ENCODE assay signal across 11 mouse cellular contexts in the genomic region with DNA sequence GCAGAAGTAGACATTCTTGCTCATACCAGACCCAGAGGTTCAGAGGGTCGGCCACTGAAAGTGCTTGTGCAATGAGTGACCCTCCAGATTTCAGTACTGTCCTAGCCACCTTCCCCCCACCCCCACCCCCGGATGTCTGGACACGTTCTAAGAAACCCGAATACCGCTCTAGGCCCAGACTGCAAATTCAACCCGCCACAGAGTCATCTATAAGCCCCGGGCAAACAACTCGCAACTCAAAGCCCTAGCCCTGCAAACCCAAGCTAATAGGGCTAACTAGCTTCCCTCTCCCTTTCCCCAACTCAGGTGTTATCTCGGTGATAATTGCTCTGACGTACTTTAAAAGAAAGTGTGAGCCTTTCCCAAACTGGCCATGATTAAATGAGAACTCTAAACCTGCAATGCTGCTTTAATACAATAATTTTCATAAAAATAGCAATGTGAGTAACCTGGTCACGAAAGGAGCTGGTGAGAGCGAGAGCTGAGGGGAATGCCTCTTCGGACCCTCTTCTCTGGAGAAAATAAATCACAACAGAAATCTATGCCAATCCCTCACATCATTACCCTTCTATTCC. TPM values are rescaled to one million over a fixed set of nuclear protein-coding genes. Genes with fewer than 3 reads are reported as not detected.
DNase-seq lines count a peak whose midpoint lies in the region; ATAC-seq lines count a peak whose summit lies in the region.
"Had no signal": no experiment of that assay in that cellular context is flagged by ENCODE, and none has a peak within 500 bp of the region (broad histone marks: within the 10 kb centered on the region; RNA-seq: fewer than 3 reads in every experiment).

No protein-coding gene starts in this region.

- no peak overlapping the region for H3K27ac ChIP-seq in kidney, embryonic 14.5 days (ENCODE audit: low read depth, low read length)
- peak overlapping the region; percentile 95 for H3K27ac ChIP-seq in forebrain, embryonic 16.5 days (ENCODE audit: low read length)
- H3K27ac ChIP-seq in midbrain, embryonic 10.5 days (replicated peaks) = peak overlapping the region; percentile 46; the same call in 1 of the 2 replicates

- peak overlapping the region; percentile 48 for H3K4me2 ChIP-seq in kidney, embryonic 14.5 days (replicated peaks; ENCODE audit: low read depth, low read length)
- H3K4me2 ChIP-seq in forebrain, embryonic 16.5 days (ENCODE audit: low read length) = peak overlapping the region; percentile 63

- no peak overlapping the region for H3K9ac ChIP-seq in kidney, embryonic 14.5 days (ENCODE audit: low read depth, low read length)
- peak overlapping the region; percentile 50 for H3K9ac ChIP-seq in forebrain, embryonic 16.5 days (replicated peaks; ENCODE audit: low read depth, low read length)

- no peak for DNase-seq in kidney, adult 8-10 months
- DNase-seq in embryo, embryonic 9.5 days (ENCODE audit: extremely low spot score) = peak; percentile 39
- DNase-seq in midbrain, embryonic 10.5 days (ENCODE audit: low spot score) = no peak
- DNase-seq in testis, postnatal 10 days (ENCODE audit: low spot score) = no peak
- DNase-seq in adrenal gland, postnatal 25 days = no peak
- DNase-seq in layer of hippocampus, adult 9-11 months = no peak
- DNase-seq: kidney, postnatal 25 days; thymus, adult 18-20 months had no signal

- WGBS in kidney, embryonic 14.5 days = 1% methylated on average over 13 of the region's 13 CpGs
- WGBS in forebrain, embryonic 16.5 days = under 1% methylated on average over 13 of the region's 13 CpGs
- 1% methylated on average over 13 of the region's 13 CpGs for WGBS in midbrain, embryonic 10.5 days

- peaks cover 7% of the 10 kb centered on the region; the same call in 1 of the 2 replicates for H3K27me3 ChIP-seq in kidney, embryonic 14.5 days (ENCODE audit: control insufficient read depth, insufficient read depth, low read length)
- no peaks in the 10 kb centered on the region for H3K27me3 ChIP-seq in forebrain, embryonic 16.5 days (replicated peaks; ENCODE audit: control insufficient read depth, insufficient read depth, low read length)
- no peaks in the 10 kb centered on the region for H3K27me3 ChIP-seq in midbrain, embryonic 10.5 days (ENCODE audit: low read depth, poor library complexity, severe bottlenecking)

- H3K9me3 ChIP-seq in kidney, embryonic 14.5 days (ENCODE audit: control insufficient read depth, low read length) = no peaks in the 10 kb centered on the region
- H3K9me3 ChIP-seq in forebrain, embryonic 16.5 days (ENCODE audit: control insufficient read depth, low read length) = no peaks in the 10 kb centered on the region
- H3K9me3 ChIP-seq in midbrain, embryonic 10.5 days (replicated peaks) = no peaks in the 10 kb centered on the region

- no peaks in the 10 kb centered on the region for H3K36me3 ChIP-seq in kidney, embryonic 14.5 days (ENCODE audit: control insufficient read depth, insufficient read depth, low read length)
- H3K36me3 ChIP-seq in forebrain, embryonic 16.5 days (ENCODE audit: control insufficient read depth, insufficient read depth) = no peaks in the 10 kb centered on the region
- H3K36me3 ChIP-seq in midbrain, embryonic 10.5 days = no peaks in the 10 kb centered on the region

- peak overlapping the region; percentile 27 for H3K4me3 ChIP-seq in kidney, embryonic 14.5 days (ENCODE audit: low read length)
- H3K4me3 ChIP-seq in forebrain, embryonic 16.5 days (replicated peaks; ENCODE audit: low read length) = peak overlapping the region; percentile 79
- H3K4me3 ChIP-seq in midbrain, embryonic 10.5 days = peak overlapping the region; percentile 71
- H3K4me3 ChIP-seq: myocyte had no signal

- no peak for ATAC-seq in kidney, embryonic 14.5 days (ENCODE audit: low FRiP score, low TSS enrichment)
- peak; percentile 9; the same call in 1 of the 2 replicates for ATAC-seq in forebrain, embryonic 16.5 days

- H3K4me1 ChIP-seq in kidney, embryonic 14.5 days (ENCODE audit: control insufficient read depth, insufficient read depth, low read length) = no peaks in the 10 kb centered on the region
- H3K4me1 ChIP-seq in forebrain, embryonic 16.5 days (replicated peaks; ENCODE audit: control insufficient read depth, insufficient read depth, low read length) = peaks cover 13% of the 10 kb centered on the region; the same call in 1 of the 2 replicates
- H3K4me1 ChIP-seq in midbrain, embryonic 10.5 days = peaks cover 26% of the 10 kb centered on the region

RNA-seq across cellular contexts. Expression of a gene that starts 0.7 kb away (rescaled TPM):
- 0.31 and 0.59 TPM in 2 replicates for polyA plus RNA-seq in kidney, embryonic 14.5 days (2014; fragmentation: Nextera tagmentation; extraction: Ambion mirVana)
- 134 and 169 TPM in 2 replicates for polyA plus RNA-seq in forebrain, embryonic 16.5 days (2015; fragmentation: Nextera tagmentation; extraction: Ambion mirVana)
- polyA plus RNA-seq in midbrain, embryonic 10.5 days (2016; fragmentation: Nextera tagmentation; extraction: Ambion mirVana) = 12.5 and 21.3 TPM in 2 replicates
- total RNA-seq in adrenal gland, postnatal 25 days (2021) = 26.9 and 35.6 TPM in 2 replicates
- polyA plus RNA-seq: myocyte had no signal

Comparison
In these comparisons a context has a peak if more than half of its experiments do, and no peak if none do; other contexts are left out.
1. H3K4me3 ChIP-seq: peak in every context shown above with its lines; median percentile 79 in forebrain, embryonic 16.5 days; 71 in midbrain, embryonic 10.5 days; 27 in kidney, embryonic 14.5 days.